Mouse (Mus musculus): ENCODE data around the gene Bik.

The Bik gene

GRCm38 (mm10) chr15:83515018-83515417 is 11.6 kb upstream of the Bik start:
- DNase-seq: peak; percentile 63

GRCm38 (mm10) chr15:83518215-83519048 is 8.2 kb upstream of the Bik start:
- peak; percentile 86 to 93 for DNase-seq

GRCm38 (mm10) chr15:83520861-83521382 is 5.7 kb upstream of the Bik start:
- DNase-seq: peak; percentile 20 to 26

- DNase-seq: no peak
These were observed 3.5 kb upstream of the Bik start for GRCm38 (mm10) chr15:83523196-83523595.

GRCm38 (mm10) chr15:83523638-83524332 is 2.9 kb upstream of the Bik start:
- DNase-seq: no peak

- DNase-seq: no peak
These were observed 2.3 kb upstream of the Bik start for GRCm38 (mm10) chr15:83524333-83524729.

- DNase-seq: peak in 1 of 2 experiments; percentile 19
These were observed 403 bp downstream of the Bik start for GRCm38 (mm10) chr15:83527092-83527437.

GRCm38 (mm10) chr15:83527747-83528146 is 1.1 kb downstream of the Bik start:
- no peak for DNase-seq

GRCm38 (mm10) chr15:83528892-83529291 is 2.2 kb downstream of the Bik start:
- no peak for DNase-seq

GRCm38 (mm10) chr15:83529765-83530164 is 3.1 kb downstream of the Bik start:
- no peak for DNase-seq

- no peak for DNase-seq
These were observed 3.6 kb downstream of the Bik start for GRCm38 (mm10) chr15:83530233-83530632.

- no peak for DNase-seq
These were observed 4.0 kb downstream of the Bik start for GRCm38 (mm10) chr15:83530688-83531087.

GRCm38 (mm10) chr15:83531961-83532469 is 5.4 kb downstream of the Bik start:
- DNase-seq: no peak

- DNase-seq: no peak
These were observed 5.9 kb downstream of the Bik start for GRCm38 (mm10) chr15:83532606-83533005.

GRCm38 (mm10) chr15:83534960-83535889 is 8.6 kb downstream of the Bik start:
- DNase-seq: peak; percentile 27 to 34

GRCm38 (mm10) chr15:83535890-83536231 is 9.2 kb downstream of the Bik start:
- DNase-seq: no peak

- no peak for DNase-seq
These were observed 12.2 kb downstream of the Bik start for GRCm38 (mm10) chr15:83538855-83539254.

GRCm38 (mm10) chr15:83539905-83540304 is 13.2 kb downstream of the Bik start:
- no peak for DNase-seq

- DNase-seq: no peak
These were observed 15.1 kb downstream of the Bik start for GRCm38 (mm10) chr15:83541647-83542287.

GRCm38 (mm10) chr15:83546029-83546428 is 19.4 kb downstream of the Bik start:
- no peak for DNase-seq

- no peak for DNase-seq
These were observed 20.5 kb downstream of the Bik start for GRCm38 (mm10) chr15:83547144-83547543.

- DNase-seq: peak; percentile 17 to 34
These were observed 23.5 kb downstream of the Bik start for GRCm38 (mm10) chr15:83550137-83550536.
